ENCODE assay signal across 9 mouse cellular contexts in genomic region chr10:80684214-80684613, GRCm38 (mm10). TPM values are rescaled to one million over a fixed set of nuclear protein-coding genes. Genes with fewer than 3 reads are reported as not detected.
A peak's percentile ranks its signal among the peaks of the same experiment; 100 is the strongest.
DNase-seq lines count a peak whose midpoint lies in the region; ATAC-seq lines count a peak whose summit lies in the region.
"Had no signal": no experiment of that assay in that cellular context is flagged by ENCODE, and none has a peak within 500 bp of the region (broad histone marks: within the 10 kb centered on the region; RNA-seq: fewer than 3 reads in every experiment).

No protein-coding gene starts in this region.

- H3K36me3 ChIP-seq in hindbrain, embryonic 10.5 days, result peaks cover 58% of the 10 kb centered on the region
- H3K36me3 ChIP-seq in hindbrain, embryonic 12.5 days, result peaks cover 46% of the 10 kb centered on the region
- peaks cover 57% of the 10 kb centered on the region for H3K36me3 ChIP-seq in liver, embryonic 12.5 days

- no peak overlapping the region for H3K9ac ChIP-seq in hindbrain, embryonic 12.5 days
- H3K9ac ChIP-seq in liver, embryonic 12.5 days, result peak overlapping the region; percentile 73
- H3K9ac ChIP-seq: limb, embryonic 15.5 days had no signal

- no peaks in the 10 kb centered on the region for H3K9me3 ChIP-seq in hindbrain, embryonic 10.5 days
- no peaks in the 10 kb centered on the region for H3K9me3 ChIP-seq in hindbrain, embryonic 12.5 days (replicated peaks)
- H3K9me3 ChIP-seq in liver, embryonic 12.5 days (replicated peaks), result no peaks in the 10 kb centered on the region
- H3K9me3 ChIP-seq: limb, embryonic 15.5 days had no signal

- intact Hi-C loops in gastrocnemius, postnatal 36 days (cut with DNase I), result loop anchor here (2.0 kb wide), 1 partner anchor 25 kb away; no protein-coding TSS in a partner anchor

- no peak overlapping the region for H3K4me2 ChIP-seq in hindbrain, embryonic 12.5 days (replicated peaks)
- H3K4me2 ChIP-seq in liver, embryonic 12.5 days, result peak overlapping the region; percentile 67
- H3K4me2 ChIP-seq: limb, embryonic 15.5 days had no signal

- H3K4me3 ChIP-seq in hindbrain, embryonic 10.5 days, result no peak overlapping the region
- H3K4me3 ChIP-seq in hindbrain, embryonic 12.5 days, result no peak overlapping the region
- H3K4me3 ChIP-seq in liver, embryonic 12.5 days, result no peak overlapping the region
- H3K4me3 ChIP-seq: limb, embryonic 15.5 days had no signal

- 55% methylated on average over 6 of the region's 6 CpGs for WGBS in hindbrain, embryonic 10.5 days
- WGBS in hindbrain, embryonic 12.5 days, result 59% methylated on average over 6 of the region's 6 CpGs
- 46% methylated on average over 6 of the region's 6 CpGs for WGBS in liver, embryonic 12.5 days (ENCODE audit: insufficient replicate concordance)

- H3K4me1 ChIP-seq in hindbrain, embryonic 10.5 days (replicated peaks), result peaks cover 12% of the 10 kb centered on the region
- peaks cover 7% of the 10 kb centered on the region for H3K4me1 ChIP-seq in hindbrain, embryonic 12.5 days
- H3K4me1 ChIP-seq in liver, embryonic 12.5 days, result peaks cover 56% of the 10 kb centered on the region

- ATAC-seq in hindbrain, embryonic 12.5 days (ENCODE audit: low FRiP score), result no peak
- peak; percentile 69 for ATAC-seq in liver, embryonic 12.5 days

- H3K27me3 ChIP-seq in hindbrain, embryonic 10.5 days (ENCODE audit: insufficient read depth, poor library complexity, severe bottlenecking), result no peaks in the 10 kb centered on the region
- no peaks in the 10 kb centered on the region for H3K27me3 ChIP-seq in hindbrain, embryonic 12.5 days
- H3K27me3 ChIP-seq in liver, embryonic 12.5 days (replicated peaks), result no peaks in the 10 kb centered on the region
- H3K27me3 ChIP-seq: limb, embryonic 15.5 days had no signal

- DNase-seq in hindbrain, embryonic 10.5 days (ENCODE audit: low spot score), result peak; percentile 38
- peak; percentile 76 to 82 for DNase-seq in CD8-positive naive resting alpha-beta T cell, adult 2 months (ENCODE audit: low read depth in 2 of 2, low spot score in 2 of 2)
- peak; percentile 70 for DNase-seq in adrenal gland, postnatal 25 days
- DNase-seq in gastrocnemius, postnatal 36 days, result peak; percentile 40 to 49
- peak; percentile 46 for DNase-seq in retina, postnatal 7 days (ENCODE audit: low read depth, low spot score)
- no peak for DNase-seq in right cerebral cortex, adult 18-20 months

- H3K27ac ChIP-seq in hindbrain, embryonic 10.5 days, result no peak overlapping the region
- no peak overlapping the region for H3K27ac ChIP-seq in hindbrain, embryonic 12.5 days
- peak overlapping the region; percentile 98 for H3K27ac ChIP-seq in liver, embryonic 12.5 days
- H3K27ac ChIP-seq: limb, embryonic 15.5 days had no signal

RNA-seq across cellular contexts. Expression of gene Mknk2, which starts 6.3 kb away (rescaled TPM):
- polyA plus RNA-seq in hindbrain, embryonic 10.5 days (2016; fragmentation: Nextera tagmentation; extraction: Ambion mirVana), result 93.2 and 97.8 TPM in 2 replicates
- polyA plus RNA-seq in hindbrain, embryonic 12.5 days (2016; fragmentation: Nextera tagmentation; extraction: Ambion mirVana), result 88.1 and 90.3 TPM in 2 replicates
- total RNA-seq in adrenal gland, postnatal 25 days (2021), result 155 and 164 TPM in 2 replicates
- 100 to 1,000 TPM; 216 to 227 TPM for total RNA-seq in gastrocnemius, postnatal 36 days (2021)
- 124 and 125 TPM in 2 replicates for polyA plus RNA-seq in liver, embryonic 12.5 days (2016; fragmentation: Nextera tagmentation; extraction: Ambion mirVana)

RNA-seq across cellular contexts. Expression of gene Mob3a, which starts 17.6 kb away (rescaled TPM):
- polyA plus RNA-seq in hindbrain, embryonic 10.5 days (2016; fragmentation: Nextera tagmentation; extraction: Ambion mirVana), result 68.8 and 77.2 TPM in 2 replicates
- polyA plus RNA-seq in hindbrain, embryonic 12.5 days (2016; fragmentation: Nextera tagmentation; extraction: Ambion mirVana), result 56.5 and 62.9 TPM in 2 replicates
- 15.2 and 18.8 TPM in 2 replicates for total RNA-seq in adrenal gland, postnatal 25 days (2021)
- total RNA-seq in gastrocnemius, postnatal 36 days (2021), result 1 to 10 TPM; 3.4 to 3.6 TPM
- polyA plus RNA-seq in liver, embryonic 12.5 days (2016; fragmentation: Nextera tagmentation; extraction: Ambion mirVana), result 43.9 and 45.3 TPM in 2 replicates

RNA-seq across cellular contexts. Expression of gene Izumo4, which starts 17.8 kb away (rescaled TPM):
- polyA plus RNA-seq in hindbrain, embryonic 10.5 days (2016; fragmentation: Nextera tagmentation; extraction: Ambion mirVana), result 13.7 and 18.7 TPM in 2 replicates
- 27.1 and 30.5 TPM in 2 replicates for polyA plus RNA-seq in hindbrain, embryonic 12.5 days (2016; fragmentation: Nextera tagmentation; extraction: Ambion mirVana)
- 21.6 and 37.1 TPM in 2 replicates for total RNA-seq in adrenal gland, postnatal 25 days (2021)
- total RNA-seq in gastrocnemius, postnatal 36 days (2021), result 1 to 10 TPM; 1.2 to 2.7 TPM
- 10.1 and 10.6 TPM in 2 replicates for polyA plus RNA-seq in liver, embryonic 12.5 days (2016; fragmentation: Nextera tagmentation; extraction: Ambion mirVana)

RNA-seq across cellular contexts. Expression of gene Btbd2, which starts 27.3 kb away (rescaled TPM):
- polyA plus RNA-seq in hindbrain, embryonic 10.5 days (2016; fragmentation: Nextera tagmentation; extraction: Ambion mirVana), result 77.0 and 77.1 TPM in 2 replicates
- 87.8 and 96.4 TPM in 2 replicates for polyA plus RNA-seq in hindbrain, embryonic 12.5 days (2016; fragmentation: Nextera tagmentation; extraction: Ambion mirVana)
- 68.4 and 79.2 TPM in 2 replicates for total RNA-seq in adrenal gland, postnatal 25 days (2021)
- total RNA-seq in gastrocnemius, postnatal 36 days (2021), result 10 to 100 TPM; 32.1 to 33.5 TPM
- polyA plus RNA-seq in liver, embryonic 12.5 days (2016; fragmentation: Nextera tagmentation; extraction: Ambion mirVana), result 26.0 and 27.3 TPM in 2 replicates

RNA-seq across cellular contexts. Expression of gene Ap3d1, which starts 57.9 kb away (rescaled TPM):
- polyA plus RNA-seq in hindbrain, embryonic 10.5 days (2016; fragmentation: Nextera tagmentation; extraction: Ambion mirVana), result 59.9 and 65.8 TPM in 2 replicates
- 101 TPM in 2 replicates for polyA plus RNA-seq in hindbrain, embryonic 12.5 days (2016; fragmentation: Nextera tagmentation; extraction: Ambion mirVana)
- 94.4 and 102 TPM in 2 replicates for total RNA-seq in adrenal gland, postnatal 25 days (2021)
- total RNA-seq in gastrocnemius, postnatal 36 days (2021), result 10 to 100 TPM; 23.8 to 25.6 TPM
- 36.5 and 38.2 TPM in 2 replicates for polyA plus RNA-seq in liver, embryonic 12.5 days (2016; fragmentation: Nextera tagmentation; extraction: Ambion mirVana)
